Mouse (Mus musculus) layer of hippocampus, adult 2 months (tissue): ENCODE measurements at regions not wholly inside any gene's neighbourhood (a gene's known extent, or its start where the extent isn't known, plus 50 kb on each side); places are given as distances from the start of the nearest gene placed in this dataset.
A peak's percentile ranks its signal among the peaks of the same experiment; 100 is the strongest.

Experiments used
- DNase-seq, 2 experiments: peaks; one replicate each; pipeline ENCODE4 v3.0.0; 2022; ENCODE audit warnings: low spot score in 2 of 2
- H3K27ac ChIP-seq: fragments of 200-600 bp; 2 replicates; pipeline ENCODE4 v1.8.1; 2022
- H3K4me3 ChIP-seq: fragments of 200-600 bp; 2 replicates; pipeline ENCODE4 v1.8.1; 2022; ENCODE audit warnings: mild to moderate bottlenecking
- CTCF ChIP-seq: fragments of 200-600 bp; conservative IDR thresholded peaks from 2 replicates; pipeline ENCODE4 v1.8.1; 2022; ENCODE audit warnings: antibody characterized with exemption, mild to moderate bottlenecking, moderate library complexity

GRCm38 (mm10) chr9:32019786-32020185 is 96.2 kb upstream of the Arhgap32 start:
- Histone ChIP-seq H3K27ac (no peak overlapping the region), H3K4me3 (no peak overlapping the region)
- TF ChIP-seq CTCF = no peak
- no peak for DNase-seq

GRCm38 (mm10) chr9:32020942-32021731 is 94.8 kb upstream of the Arhgap32 start:
- DNase-seq = no peak
- H3K27ac ChIP-seq = peak overlapping the region; percentile 41; the same call in 1 of the 2 replicates
- H3K4me3 ChIP-seq = no peak overlapping the region
- no peak for TF ChIP-seq CTCF

- no peak for DNase-seq
- H3K27ac ChIP-seq = peak overlapping the region; percentile 41; the same call in 1 of the 2 replicates
- no peak for TF ChIP-seq CTCF
- no peak overlapping the region for H3K4me3 ChIP-seq
Measured at GRCm38 (mm10) chr9:32021755-32022154, 94.2 kb upstream of the Arhgap32 start.

GRCm38 (mm10) chr9:32022996-32023395 is 92.9 kb upstream of the Arhgap32 start:
- TF ChIP-seq CTCF = no peak
- no peak overlapping the region for H3K4me3 ChIP-seq
- DNase-seq = no peak
- no peak overlapping the region for H3K27ac ChIP-seq

- Histone ChIP-seq H3K4me3 (no peak overlapping the region), H3K27ac (0 out of 2 replicates have a peak overlapping the region, but pooled peaks have one; percentile 20)
- no peak for TF ChIP-seq CTCF
- no peak for DNase-seq
Measured at GRCm38 (mm10) chr9:32024767-32025166, 91.2 kb upstream of the Arhgap32 start.

- Histone ChIP-seq H3K27ac (no peak overlapping the region), H3K4me3 (no peak overlapping the region)
- no peak for TF ChIP-seq CTCF
- no peak for DNase-seq
Measured at GRCm38 (mm10) chr9:32027962-32028361, 88.0 kb upstream of the Arhgap32 start.

GRCm38 (mm10) chr9:32029001-32029400 is 86.9 kb upstream of the Arhgap32 start:
- no peak for DNase-seq
- no peak overlapping the region for H3K4me3 ChIP-seq
- TF ChIP-seq CTCF = no peak
- no peak overlapping the region for H3K27ac ChIP-seq

- H3K27ac ChIP-seq = peak overlapping the region; percentile 46; the same call in 1 of the 2 replicates
- DNase-seq = no peak
- TF ChIP-seq CTCF = peak; percentile 13; the same call in 1 of the 2 replicates
- H3K4me3 ChIP-seq = no peak overlapping the region
Measured at GRCm38 (mm10) chr9:32029786-32030185, 86.2 kb upstream of the Arhgap32 start.

GRCm38 (mm10) chr9:32030203-32030602 is 85.7 kb upstream of the Arhgap32 start:
- DNase-seq = no peak
- TF ChIP-seq CTCF = no peak
- no peak overlapping the region for H3K4me3 ChIP-seq
- no peak overlapping the region for H3K27ac ChIP-seq

- peak overlapping the region; percentile 77 for H3K27ac ChIP-seq
- peak overlapping the region; percentile 67 for H3K4me3 ChIP-seq
- TF ChIP-seq CTCF = no peak
- peak; percentile 75 to 83 for DNase-seq
Measured at GRCm38 (mm10) chr9:32031950-32032453, 83.9 kb upstream of the Arhgap32 start.

- H3K4me3 ChIP-seq = peak overlapping the region; percentile 88
- H3K27ac ChIP-seq = peak overlapping the region; percentile 90
- TF ChIP-seq CTCF = peak; percentile 11; the same call in 1 of the 2 replicates
- DNase-seq = peak in 1 of 2 experiments; percentile 23
Measured at GRCm38 (mm10) chr9:32032521-32033185, 83.3 kb upstream of the Arhgap32 start.

- no peak for TF ChIP-seq CTCF
- DNase-seq = no peak
- H3K27ac ChIP-seq = peak overlapping the region; percentile 90
Measured at GRCm38 (mm10) chr9:32033937-32034336, 82.0 kb upstream of the Arhgap32 start.

GRCm38 (mm10) chr9:32039999-32040398 is 75.9 kb upstream of the Arhgap32 start:
- H3K4me3 ChIP-seq = no peak overlapping the region
- DNase-seq = no peak
- no peak for TF ChIP-seq CTCF
- no peak overlapping the region for H3K27ac ChIP-seq

More at GRCm38 (mm10) chr9:32033937-32034336, 82.0 kb upstream of the Arhgap32 start:
- peak overlapping the region; percentile 88 for H3K4me3 ChIP-seq

- Histone ChIP-seq H3K27ac (no peak overlapping the region), H3K4me3 (no peak overlapping the region)
- no peak for DNase-seq
- TF ChIP-seq CTCF = no peak
Measured at GRCm38 (mm10) chr9:32043344-32043743, 72.6 kb upstream of the Arhgap32 start.
